Mouse (Mus musculus): Measurements from ENCODE around the gene Spin2e.
"Not testable (repeated sequence)": the region's sequence is repeated elsewhere in the genome, so short reads cannot be mapped to it uniquely, and the experiment has no call there.

The Spin2e gene

GRCm38 (mm10) chrX:31618820-31619219 lies at the start of gene Spin2e:
TSS of gene Spin2e (minus strand) at chrX:31618920.
- DNase-seq (ENCODE audit: low spot score in 2 of 2): not testable (repeated sequence)

GRCm38 (mm10) chrX:31574183-31574582 lies 44.5 kb downstream of the Spin2e start, which contains the start of gene Gm21883:
TSS of gene Gm21883 (minus strand) at chrX:31574283.
- DNase-seq (ENCODE audit: low spot score in 2 of 2): not testable (repeated sequence)

Data from right cerebral cortex, adult 2 months (tissue).